Mouse (Mus musculus) CH12.LX (cell line): ENCODE measurements at regions not wholly inside any gene's neighbourhood (a gene's known extent, or its start where the extent isn't known, plus 50 kb on each side); places are given as distances from the start of the nearest gene placed in this dataset.

Experiments used
- DNase-seq: peaks from one replicate; pipeline ENCODE4 v3.0.0-alpha.2; 2013; ENCODE audit errors: extremely low read depth
- H3K27ac ChIP-seq: 2 replicates; pipeline ENCODE4 v1.5.1; 2012; ENCODE audit warnings: low read depth, mild to moderate bottlenecking, control low read depth, moderate library complexity; ENCODE audit not compliant: insufficient read depth
- H3K27me3 ChIP-seq: replicated peaks from 2 replicates; pipeline ENCODE3; 2012; ENCODE audit warnings: inconsistent platforms
- H3K36me3 ChIP-seq, 2 experiments: replicated peaks in 1 of 2; 2 replicates each; pipeline versions ENCODE3 to v1.6.1; 2012; ENCODE audit warnings: inconsistent platforms in 1 of 2, low read length in 1 of 2, mild to moderate bottlenecking in 1 of 2, mixed read lengths in 1 of 2, moderate library complexity in 1 of 2; ENCODE audit not compliant: control insufficient read depth in 1 of 2, insufficient read depth in 1 of 2
- H3K4me1 ChIP-seq, 2 experiments: 2 replicates each; pipeline ENCODE4 v1.6.1; 2012; ENCODE audit warnings: inconsistent platforms in 1 of 2, moderate library complexity in 1 of 2; ENCODE audit not compliant: insufficient read depth in 2 of 2, control insufficient read depth in 1 of 2
- H3K4me2 ChIP-seq: 2 replicates; pipeline ENCODE4 v1.6.1; 2012; ENCODE audit warnings: low read depth, mild to moderate bottlenecking, control low read depth; ENCODE audit not compliant: poor library complexity, insufficient read depth, severe bottlenecking
- H3K4me3 ChIP-seq, 3 experiments: fragments of 150-350 bp in 1 of 3; sonication (generic) in 1 of 3; replicated peaks in 1 of 3; 2 replicates each; pipeline versions ENCODE3 to v1.5.1; 2011 to 2012; ENCODE audit warnings: low read depth in 2 of 3, low read length in 2 of 3, mild to moderate bottlenecking in 2 of 3, moderate library complexity in 2 of 3, control low read depth in 1 of 3, improper control_type of control experiment in 1 of 3, inconsistent platforms in 1 of 3, mixed read lengths in 1 of 3; ENCODE audit not compliant: poor library complexity in 1 of 3
- H3K79me2 ChIP-seq: replicated peaks from 2 replicates; pipeline ENCODE4 v1.6.1; 2012; ENCODE audit warnings: mild to moderate bottlenecking, moderate library complexity; ENCODE audit not compliant: control insufficient read depth, poor library complexity, insufficient read depth, severe bottlenecking; ENCODE audit errors: extremely low read depth
- H3K9ac ChIP-seq: 2 replicates; pipeline ENCODE4 v1.6.1; 2012; ENCODE audit warnings: low read depth, mild to moderate bottlenecking, control low read depth, moderate library complexity; ENCODE audit not compliant: insufficient read depth
- H3K9me3 ChIP-seq: replicated peaks from 2 replicates; pipeline ENCODE3; 2012; ENCODE audit warnings: low read length, inconsistent platforms, mixed read lengths
- CTCF ChIP-seq, 2 experiments: IDR thresholded peaks in 1 of 2; conservative IDR thresholded peaks in 1 of 2; 2 replicates each; pipeline ENCODE4 v1.5.1; 2011 to 2012; ENCODE audit warnings: low read depth in 2 of 2, low read length in 2 of 2, improper control_type of control experiment in 1 of 2, inconsistent platforms in 1 of 2, mild to moderate bottlenecking in 1 of 2, moderate library complexity in 1 of 2
- E2F4 ChIP-seq: IDR thresholded peaks from 2 replicates; pipeline ENCODE4 v1.6.1; 2011; ENCODE audit warnings: low read depth, low read length, improper control_type of control experiment; ENCODE audit not compliant: insufficient replicate concordance
- ELF1 ChIP-seq: IDR thresholded peaks from 2 replicates; pipeline ENCODE4 v1.6.1; 2014; ENCODE audit warnings: low read depth, mild to moderate bottlenecking, inconsistent platforms, low read length, improper control_type of control experiment
- EP300 ChIP-seq: IDR thresholded peaks from 2 replicates; pipeline ENCODE4 v1.6.1; 2011; ENCODE audit warnings: low read length, improper control_type of control experiment
- ETS1 ChIP-seq: conservative IDR thresholded peaks from 2 replicates; pipeline ENCODE4 v1.6.1; 2012; ENCODE audit warnings: low read depth, mild to moderate bottlenecking, inconsistent platforms, low read length, improper control_type of control experiment, moderate library complexity
- GABPA ChIP-seq: IDR thresholded peaks from 2 replicates; pipeline ENCODE4 v1.6.1; 2012; ENCODE audit warnings: low read depth, low read length, improper control_type of control experiment, inconsistent platforms; ENCODE audit not compliant: insufficient replicate concordance
- JUN ChIP-seq: IDR thresholded peaks from 2 replicates; pipeline ENCODE4 v1.6.1; 2011; ENCODE audit warnings: low read depth, mild to moderate bottlenecking, low read length, improper control_type of control experiment, moderate library complexity; ENCODE audit not compliant: insufficient read depth
- KAT2A ChIP-seq: IDR thresholded peaks from 2 replicates; pipeline ENCODE4 v1.6.1; 2012; ENCODE audit warnings: low read length, improper control_type of control experiment, inconsistent platforms; ENCODE audit not compliant: insufficient replicate concordance
- MAFK ChIP-seq: IDR thresholded peaks from 2 replicates; pipeline ENCODE4 v1.6.1; 2011; ENCODE audit warnings: low read length, improper control_type of control experiment; ENCODE audit not compliant: insufficient replicate concordance
- MAZ ChIP-seq: IDR thresholded peaks from 2 replicates; pipeline ENCODE4 v1.6.1; 2012; ENCODE audit warnings: low read depth, mild to moderate bottlenecking, inconsistent platforms, low read length, improper control_type of control experiment, moderate library complexity
- MEF2A ChIP-seq: IDR thresholded peaks from 2 replicates; pipeline ENCODE4 v1.6.1; 2014; ENCODE audit warnings: low read depth, mild to moderate bottlenecking, inconsistent platforms, low read length, improper control_type of control experiment, borderline replicate concordance
- MXI1 ChIP-seq: IDR thresholded peaks from 2 replicates; pipeline ENCODE4 v1.6.1; 2011; ENCODE audit warnings: mild to moderate bottlenecking, low read depth, low read length, improper control_type of control experiment
- MYC ChIP-seq: IDR thresholded peaks from 2 replicates; pipeline ENCODE4 v1.6.1; 2011; ENCODE audit warnings: low read depth, mild to moderate bottlenecking, improper control_type of control experiment, low read length
- NELFE ChIP-seq: IDR thresholded peaks from 2 replicates; pipeline ENCODE4 v1.6.1; 2011; ENCODE audit warnings: low read depth, low read length, improper control_type of control experiment
- NRF1 ChIP-seq: IDR thresholded peaks from 2 replicates; pipeline ENCODE4 v1.6.1; 2014; ENCODE audit warnings: low read depth, mild to moderate bottlenecking, inconsistent platforms, low read length, improper control_type of control experiment, moderate library complexity
- POLR2A ChIP-seq: IDR thresholded peaks from 2 replicates; pipeline ENCODE4 v1.6.1; 2011; ENCODE audit warnings: low read depth, mild to moderate bottlenecking, improper control_type of control experiment, low read length
- SIN3A ChIP-seq: IDR thresholded peaks from 2 replicates; pipeline ENCODE4 v1.6.1; 2012; ENCODE audit warnings: low read length, improper control_type of control experiment, inconsistent platforms
- TBP ChIP-seq: conservative IDR thresholded peaks from 2 replicates; pipeline ENCODE4 v1.6.1; 2011; ENCODE audit warnings: low read depth, low read length, improper control_type of control experiment
- UBTF ChIP-seq: IDR thresholded peaks from 2 replicates; pipeline ENCODE4 v1.6.1; 2012; ENCODE audit warnings: low read depth, mild to moderate bottlenecking, inconsistent platforms, low read length, improper control_type of control experiment, moderate library complexity
- USF2 ChIP-seq: conservative IDR thresholded peaks from 2 replicates; pipeline ENCODE4 v1.6.1; 2011; ENCODE audit warnings: low read depth, low read length, improper control_type of control experiment
- ZC3H11A ChIP-seq: IDR thresholded peaks from 2 replicates; pipeline ENCODE4 v1.6.1; 2012; ENCODE audit warnings: low read depth, mild to moderate bottlenecking, inconsistent platforms, low read length, improper control_type of control experiment
- ZMIZ1 ChIP-seq: IDR thresholded peaks from 2 replicates; pipeline ENCODE4 v1.6.1; 2012; ENCODE audit warnings: low read depth, mild to moderate bottlenecking, inconsistent platforms, low read length, improper control_type of control experiment
- ZNF384 ChIP-seq: IDR thresholded peaks from 2 replicates; pipeline ENCODE4 v1.6.1; 2012; ENCODE audit warnings: low read depth, low read length, improper control_type of control experiment, inconsistent platforms
- dilution Hi-C: fragments of 300-500 bp; cut with MboI; formaldehyde crosslinking; loops from 2 replicates; pipeline ENCODE4 v1.14.3; 2020; ENCODE audit warnings: low sequenced_read_pairs; ENCODE audit not compliant: extremely low pct_unique_long_range_greater_than_20kb, extremely low pct_ligation_motif_present
- in situ Hi-C: fragments of 300-500 bp; cut with MboI; formaldehyde crosslinking; loops from 3 replicates; pipeline ENCODE4 v1.14.3; 2019; ENCODE audit warnings: low sequenced_read_pairs, low pct_ligation_motif_present, low pct_unique_long_range_greater_than_20kb, mixed read lengths

- H3K27me3 ChIP-seq = peaks cover 48% of the 10 kb centered on the region
- TF ChIP-seq USF2 (no peak), EP300 (no peak), JUN (no peak), MYC (no peak), NRF1 (no peak), ETS1 (no peak), UBTF (no peak), MEF2A (no peak), CTCF (conservative IDR thresholded peaks at IDR 0.05 in 1 of 2, IDR thresholded peaks at IDR 0.05 in 1 of 2; ENCODE audit: low read depth in 2 of 2, low read length in 2 of 2) (no peak), MAZ (no peak), TBP (no peak), ZNF384 (no peak), ELF1 (no peak), ZC3H11A (no peak), POLR2A (no peak), SIN3A (no peak)
- H3K4me2 ChIP-seq = no peak overlapping the region
- in situ Hi-C loops (no loop called here), dilution Hi-C loops (no loop called here)
- no peaks in the 10 kb centered on the region for H3K79me2 ChIP-seq
- H3K9ac ChIP-seq = no peak overlapping the region
- H3K36me3 ChIP-seq = no peaks in the 10 kb centered on the region
- peaks cover 0 to 2% of the 10 kb centered on the region in 2 experiments; a peak in 1 of 4 replicates for H3K4me1 ChIP-seq
- no peak overlapping the region for H3K4me3 ChIP-seq
- no peak for DNase-seq
- no peak overlapping the region for H3K27ac ChIP-seq
- H3K9me3 ChIP-seq = no peaks in the 10 kb centered on the region
These were observed 288.6 kb downstream of the Rnf152 start for GRCm38 (mm10) chr1:105067902-105068301.

GRCm38 (mm10) chr1:105067049-105067795, 289.3 kb downstream of the Rnf152 start:
- H3K9ac ChIP-seq = no peak overlapping the region
- dilution Hi-C loops = no loop called here
- peaks cover 0 to 2% of the 10 kb centered on the region in 2 experiments; a peak in 1 of 4 replicates for H3K4me1 ChIP-seq
- H3K36me3 ChIP-seq = no peaks in the 10 kb centered on the region
- DNase-seq = no peak
- no peak overlapping the region for H3K4me2 ChIP-seq
- TF ChIP-seq NRF1 = no peak
- TF ChIP-seq NELFE = no peak
- no peak for TF ChIP-seq ETS1
- TF ChIP-seq GABPA = no peak
- no peak for TF ChIP-seq MAFK
- TF ChIP-seq MYC = no peak
- TF ChIP-seq ZMIZ1 = no peak
- no peak for TF ChIP-seq JUN
- no peak for TF ChIP-seq E2F4
- no peak for TF ChIP-seq MXI1
- no peak for TF ChIP-seq KAT2A
- no peak for TF ChIP-seq UBTF
- TF ChIP-seq, all 38 proteins: peak for 0
- in situ Hi-C loops = no loop called here
- no peaks in the 10 kb centered on the region for H3K9me3 ChIP-seq
- H3K27ac ChIP-seq = no peak overlapping the region
- H3K27me3 ChIP-seq = peaks cover 50% of the 10 kb centered on the region
- no peaks in the 10 kb centered on the region for H3K79me2 ChIP-seq
- no peak overlapping the region for H3K4me3 ChIP-seq
